Mouse (Mus musculus) brain, embryonic 14.5 days (tissue): ENCODE measurements at regions not wholly inside any gene's neighbourhood (a gene's known extent, or its start where the extent isn't known, plus 50 kb on each side); places are given as distances from the start of the nearest gene placed in this dataset.

Source experiments
- CTCF ChIP-seq: fragments of 200-500 bp; IDR thresholded peaks from 2 replicates; pipeline ENCODE4 v1.5.1; 2012; ENCODE audit warnings: inconsistent platforms, mild to moderate bottlenecking, moderate library complexity, borderline replicate concordance; ENCODE audit not compliant: insufficient read depth, insufficient read length; ENCODE audit errors: extremely low read depth
- POLR2A ChIP-seq: fragments of 200-500 bp; IDR thresholded peaks from 2 replicates; pipeline ENCODE4 v1.6.1; 2012; ENCODE audit warnings: mild to moderate bottlenecking, inconsistent platforms, borderline replicate concordance; ENCODE audit not compliant: poor library complexity, insufficient read depth, insufficient read length, severe bottlenecking; ENCODE audit errors: extremely low read depth

GRCm38 (mm10) chr14:86151276-86151675 is 989.8 kb downstream of the Diaph3 start:
- no peak for TF ChIP-seq CTCF
- no peak for TF ChIP-seq POLR2A
